Mouse (Mus musculus) CD4-positive, CD25-positive, alpha-beta regulatory T cell (primary cell): ENCODE data around the gene Rnf168. TPM values are rescaled to one million over a fixed set of nuclear protein-coding genes. Genes with fewer than 3 reads are reported as not detected.

Source experiments
- polyA plus RNA-seq: library from polyadenylated mRNA; unstranded; fragments of 100-300 nt; shearing (Covaris generic); gene quantifications from one replicate; pipeline ENCODE4 v1.2.1, GENCODE M21; 2017

The Rnf168 gene
- polyA plus RNA-seq, result 23.2 TPM

DNA sequence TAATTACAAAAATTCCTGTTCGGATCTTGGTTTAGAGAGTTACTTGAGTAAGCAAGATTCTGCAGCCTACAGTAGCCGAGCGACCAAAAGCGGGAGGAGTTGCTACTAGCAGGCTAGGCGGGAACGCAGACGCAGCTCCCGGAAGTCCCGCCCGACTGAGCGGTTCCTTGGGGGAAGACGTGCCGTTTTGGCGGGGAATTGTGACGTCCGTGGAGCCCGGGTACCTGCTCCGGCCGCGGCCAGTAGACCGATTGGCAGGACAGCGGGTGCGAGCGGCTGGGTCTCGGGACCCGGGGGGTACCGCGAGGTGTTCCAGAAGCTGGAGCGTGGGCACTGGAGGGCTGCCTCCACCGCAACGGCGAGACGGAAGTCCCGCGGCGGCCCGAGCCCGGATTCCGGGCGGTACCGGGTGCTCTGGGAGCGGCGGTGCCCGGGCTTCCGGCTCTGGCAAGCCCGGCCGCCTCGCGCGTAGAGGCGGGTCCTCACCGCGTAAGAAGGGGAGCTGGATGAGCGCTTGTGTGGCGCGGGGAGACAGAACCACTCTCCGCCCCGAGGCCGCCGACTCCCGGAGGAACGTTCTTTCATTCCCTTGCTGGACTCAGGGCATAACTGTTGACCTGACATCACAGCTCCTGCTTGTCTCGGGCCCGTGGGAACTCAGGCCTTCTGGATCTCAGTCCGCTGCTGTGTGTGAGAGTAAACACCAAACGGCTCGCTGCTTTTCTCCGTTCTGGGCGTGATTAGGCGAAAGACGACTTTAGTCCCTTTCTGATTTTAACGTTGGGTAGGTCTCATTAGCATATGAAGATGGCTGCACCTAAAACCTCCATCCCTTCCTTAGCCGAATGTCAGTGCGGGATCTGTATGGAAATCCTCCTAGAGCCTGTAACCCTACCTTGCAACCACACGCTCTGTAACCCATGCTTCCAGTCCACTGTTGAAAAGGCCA, at the start of gene Rnf168:
Gene Rnf168, plus strand, starts transcription at position 152 of the 949 bp plus-strand sequence.

DNA sequence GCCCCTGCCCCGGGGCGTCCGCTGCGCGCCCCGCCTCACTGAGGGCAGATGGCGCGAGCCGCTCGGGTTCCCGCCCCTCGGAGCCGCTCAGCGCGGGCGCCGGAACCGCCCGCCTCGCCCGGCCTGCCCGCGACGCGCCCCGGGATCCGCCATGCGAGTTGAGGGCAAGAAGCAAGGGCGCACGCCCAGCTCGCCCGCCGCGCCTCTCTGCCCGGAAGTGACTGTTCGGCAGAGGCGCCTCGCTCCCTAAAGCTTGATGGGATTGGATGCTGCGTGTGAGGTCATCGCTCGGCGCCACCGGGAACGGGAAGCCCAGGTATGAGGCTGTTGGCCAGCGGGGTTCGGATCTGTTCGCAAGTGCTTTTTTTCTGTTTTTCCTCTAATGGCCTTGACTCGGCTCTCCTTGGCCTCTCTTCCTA, 30.3 kb upstream of the Rnf168 start, which contains the start of the genes Fbxo45 and Wdr53:
Gene Fbxo45, minus strand, starts transcription at position 207 of the 419 bp plus-strand sequence.
Gene Wdr53, plus strand, starts transcription at position 276 of the 419 bp plus-strand sequence.

DNA sequence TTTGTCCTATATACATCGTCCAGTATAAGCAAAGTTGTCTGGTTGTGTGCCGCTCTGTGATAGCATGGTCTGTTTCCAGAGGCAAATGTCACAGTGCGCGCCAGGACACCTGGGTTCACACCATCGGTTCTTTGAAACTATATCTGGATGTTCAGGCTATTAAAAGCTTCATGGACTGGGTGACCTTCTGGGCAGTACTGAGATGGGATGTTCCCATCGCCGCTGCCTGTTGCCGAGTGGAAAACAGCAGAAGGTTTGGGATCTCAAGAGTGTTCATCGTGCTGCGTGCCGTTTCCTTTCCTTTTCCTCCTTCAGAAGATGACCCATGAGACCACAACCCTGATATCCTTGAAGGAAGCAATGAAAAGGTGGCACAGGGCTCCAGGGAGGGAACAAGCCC, 6.0 kb upstream of the Rnf168 start, which contains the start of gene Smco1:
Gene Smco1, plus strand, starts transcription at position 178 of the 400 bp plus-strand sequence.

DNA sequence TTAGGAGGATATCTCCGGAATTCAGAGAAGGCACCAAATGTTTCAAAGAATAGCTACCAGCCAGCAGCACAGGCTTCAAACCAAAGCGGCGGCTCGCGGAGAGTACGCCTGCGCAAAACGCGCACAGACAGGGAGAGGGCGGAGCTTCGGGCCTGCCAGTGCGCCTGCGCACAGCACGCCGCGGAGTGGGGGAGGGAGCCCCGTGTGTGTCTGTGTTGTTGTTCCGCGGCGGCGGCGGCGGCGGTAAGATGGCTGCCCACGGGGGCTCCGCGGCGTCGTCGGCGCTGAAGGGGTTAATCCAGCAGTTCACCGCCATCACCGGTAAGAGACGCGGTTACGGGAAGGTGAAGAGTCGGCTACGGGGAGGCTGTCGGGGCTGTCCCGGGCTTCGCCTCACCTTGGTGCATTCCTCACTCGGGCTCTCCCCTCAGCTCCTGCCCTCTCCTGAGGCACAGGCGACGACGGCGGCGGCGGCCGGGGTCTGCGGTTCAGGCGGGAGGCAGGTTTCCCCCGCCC, 54.8 kb downstream of the Rnf168 start, which contains the start of gene Ubxn7:
Gene Ubxn7, plus strand, starts transcription at position 218 of the 516 bp plus-strand sequence.

Other genes starting within 250 kb of the Rnf168 start
- 151 TPM for gene Pak2, start 198.1 kb upstream of the Rnf168 start, polyA plus RNA-seq
- gene Pigx, start 177.7 kb upstream of the Rnf168 start, polyA plus RNA-seq, result 187 TPM
- gene Cep19, start 177.7 kb upstream of the Rnf168 start, polyA plus RNA-seq, result 32.4 TPM
- 100.0 TPM for gene Nrros, start 111.9 kb upstream of the Rnf168 start, polyA plus RNA-seq
- not detected for gene Bex6, start 97.6 kb upstream of the Rnf168 start, polyA plus RNA-seq
- 15.2 TPM for gene Fbxo45, start 30.3 kb upstream of the Rnf168 start, polyA plus RNA-seq
- gene Wdr53, start 30.2 kb upstream of the Rnf168 start, polyA plus RNA-seq, result 20.8 TPM
- not detected for gene Smco1, start 6.0 kb upstream of the Rnf168 start, polyA plus RNA-seq
- gene Ubxn7, start 54.8 kb downstream of the Rnf168 start, polyA plus RNA-seq, result 24.5 TPM
- not detected for gene Tm4sf19, start 123.0 kb downstream of the Rnf168 start, polyA plus RNA-seq
- 2.2 TPM for gene Tctex1d2, start 142.2 kb downstream of the Rnf168 start, polyA plus RNA-seq
- gene Pcyt1a, start 153.5 kb downstream of the Rnf168 start, polyA plus RNA-seq, result 10.5 TPM
- gene Slc51a, start 210.4 kb downstream of the Rnf168 start, polyA plus RNA-seq, result 0.12 TPM
- gene Zdhhc19, start 218.8 kb downstream of the Rnf168 start, polyA plus RNA-seq, result not detected